Mouse (Mus musculus) C2C12 (cell line): ENCODE measurements around the gene Trp73. TPM values are rescaled to one million over a fixed set of nuclear protein-coding genes. Genes with fewer than 3 reads are reported as not detected.

Experiments used
- H3K27me3 ChIP-seq: one replicate; pipeline ENCODE4 v1.6.1; 2011; ENCODE audit not compliant: control insufficient read depth, insufficient read depth, insufficient read length
- H3K36me3 ChIP-seq: one replicate; pipeline ENCODE4 v1.6.1; 2011; ENCODE audit not compliant: control insufficient read depth, insufficient read depth
- H3K4me3 ChIP-seq: one replicate; pipeline ENCODE4 v1.5.1; 2011; ENCODE audit warnings: mild to moderate bottlenecking, control low read depth; ENCODE audit not compliant: poor library complexity, insufficient read depth, severe bottlenecking
- H3K79me2 ChIP-seq: one replicate; pipeline ENCODE4 v1.6.1; 2011; ENCODE audit not compliant: control insufficient read depth, insufficient read depth
- H3K79me3 ChIP-seq: one replicate; pipeline ENCODE4 v1.6.1; 2011; ENCODE audit warnings: low read depth, control low read depth
- H3ac ChIP-seq: one replicate; pipeline ENCODE3; 2011; ENCODE audit warnings: low read depth; ENCODE audit not compliant: control insufficient read depth, insufficient read length
- CEBPB ChIP-seq: IDR thresholded peaks from one replicate; pipeline ENCODE4 v1.6.1; 2011; ENCODE audit warnings: low read depth, mild to moderate bottlenecking, control low read depth, moderate library complexity
- CTCF ChIP-seq: IDR thresholded peaks from one replicate; pipeline ENCODE4 v1.5.1; 2011; ENCODE audit not compliant: control insufficient read depth, insufficient read depth, insufficient read length
- FOSL1 ChIP-seq: IDR thresholded peaks from one replicate; pipeline ENCODE4 v1.8.0; 2011; ENCODE audit warnings: mild to moderate bottlenecking, low read length; ENCODE audit not compliant: poor library complexity, insufficient read depth, severe bottlenecking
- MAX ChIP-seq: IDR thresholded peaks from one replicate; pipeline ENCODE4 v1.6.1; 2011; ENCODE audit warnings: mild to moderate bottlenecking, control low read depth
- MYOD1 ChIP-seq: IDR thresholded peaks from one replicate; pipeline ENCODE4 v1.6.1; 2011; ENCODE audit warnings: low read depth; ENCODE audit not compliant: control insufficient read depth, insufficient read length
- MYOG ChIP-seq: IDR thresholded peaks from one replicate; pipeline ENCODE4 v1.6.1; 2011; ENCODE audit not compliant: control insufficient read depth, insufficient read length; ENCODE audit errors: extremely low read depth
- USF1 ChIP-seq: IDR thresholded peaks from one replicate; pipeline ENCODE4 v1.6.1; 2011; ENCODE audit warnings: low read depth, mild to moderate bottlenecking, control low read depth, moderate library complexity
- polyA plus RNA-seq: library from polyadenylated mRNA; unstranded; fragments of >200 nt; fragmentation: generic; extraction: Trizol; gene quantifications from one replicate; pipeline ENCODE4 v1.2.1, GENCODE M21; 2012; ENCODE audit warnings: missing spikeins

Trp73 gene
- polyA plus RNA-seq, 1 experiment = 0.01 TPM

- Histone ChIP-seq H3K4me3 (no peak overlapping the region), H3K27me3 (peaks cover 15% of the 10 kb centered on the region), H3ac (no peak overlapping the region), H3K36me3 (no peaks in the 10 kb centered on the region), H3K79me2 (no peaks in the 10 kb centered on the region), H3K79me3 (no peaks in the 10 kb centered on the region)
- TF ChIP-seq FOSL1 (no peak), MYOD1 (no peak), MAX (no peak), USF1 (no peak), MYOG (no peak), CTCF (no peak), CEBPB (no peak)
Observed at GRCm38 (mm10) chr4:154106497-154107061, 33.4 kb downstream of the Trp73 start.

GRCm38 (mm10) chr4:154105381-154106001 lies 34.5 kb downstream of the Trp73 start:
- H3K27me3 ChIP-seq = peaks cover 7% of the 10 kb centered on the region
- H3ac ChIP-seq = no peak overlapping the region
- H3K79me2 ChIP-seq = no peaks in the 10 kb centered on the region
- TF ChIP-seq MYOD1 (no peak), USF1 (no peak), MYOG (no peak), MAX (no peak), FOSL1 (no peak), CEBPB (no peak), CTCF (no peak)
- no peaks in the 10 kb centered on the region for H3K36me3 ChIP-seq
- no peak overlapping the region for H3K4me3 ChIP-seq
- no peaks in the 10 kb centered on the region for H3K79me3 ChIP-seq

- Histone ChIP-seq H3K36me3 (no peaks in the 10 kb centered on the region), H3K79me2 (no peaks in the 10 kb centered on the region), H3K27me3 (no peaks in the 10 kb centered on the region), H3K79me3 (no peaks in the 10 kb centered on the region), H3ac (no peak overlapping the region), H3K4me3 (no peak overlapping the region)
- TF ChIP-seq MYOD1 = no peak
- TF ChIP-seq CTCF = no peak
- no peak for TF ChIP-seq MYOG
- TF ChIP-seq FOSL1 = no peak
- TF ChIP-seq USF1 = no peak
- no peak for TF ChIP-seq CEBPB
- no peak for TF ChIP-seq MAX
Observed at GRCm38 (mm10) chr4:154103912-154104311, 36.1 kb downstream of the Trp73 start.

GRCm38 (mm10) chr4:154103386-154103785 lies 36.6 kb downstream of the Trp73 start:
- TF ChIP-seq MYOG = no peak
- no peak for TF ChIP-seq MAX
- no peak for TF ChIP-seq CTCF
- TF ChIP-seq CEBPB = no peak
- TF ChIP-seq USF1 = no peak
- TF ChIP-seq MYOD1 = no peak
- TF ChIP-seq FOSL1 = no peak
- no peak overlapping the region for H3K4me3 ChIP-seq
- H3K36me3 ChIP-seq = no peaks in the 10 kb centered on the region
- no peak overlapping the region for H3ac ChIP-seq
- H3K79me3 ChIP-seq = no peaks in the 10 kb centered on the region
- H3K79me2 ChIP-seq = no peaks in the 10 kb centered on the region
- H3K27me3 ChIP-seq = no peaks in the 10 kb centered on the region

GRCm38 (mm10) chr4:154099361-154099760 lies 40.6 kb downstream of the Trp73 start:
- no peak overlapping the region for H3K4me3 ChIP-seq
- TF ChIP-seq MYOD1 (no peak), FOSL1 (no peak), USF1 (no peak), MYOG (no peak)
- no peaks in the 10 kb centered on the region for H3K79me3 ChIP-seq
- no peaks in the 10 kb centered on the region for H3K79me2 ChIP-seq
- no peaks in the 10 kb centered on the region for H3K36me3 ChIP-seq
- no peaks in the 10 kb centered on the region for H3K27me3 ChIP-seq
- no peak overlapping the region for H3ac ChIP-seq
